Mouse (Mus musculus) intestine, embryonic 15.5 days (tissue): ENCODE measurements around the gene Hcfc1. TPM values are rescaled to one million over a fixed set of nuclear protein-coding genes. Genes with fewer than 3 reads are reported as not detected.

ENCODE experiments used
- ATAC-seq: fragments of 200-750 bp; cut with Nextera tagmentation; 2 replicates; pipeline ENCODE4 v1.8.0; 2017; ENCODE audit warnings: moderate TSS enrichment, moderate library complexity
- H3K27ac ChIP-seq: fragments of 300-500 bp; sonication (generic); 2 replicates; pipeline ENCODE4 v1.5.1; 2015; ENCODE audit warnings: mild to moderate bottlenecking, inconsistent platforms
- H3K27me3 ChIP-seq: fragments of 300-500 bp; sonication (generic); replicated peaks from 2 replicates; pipeline ENCODE4 v1.6.1; 2015; ENCODE audit warnings: inconsistent platforms
- H3K36me3 ChIP-seq: fragments of 300-500 bp; sonication (generic); 2 replicates; pipeline ENCODE4 v1.6.1; 2015; ENCODE audit warnings: inconsistent platforms
- H3K4me1 ChIP-seq: fragments of 300-500 bp; sonication (generic); replicated peaks from 2 replicates; pipeline ENCODE4 v1.6.1; 2015; ENCODE audit warnings: inconsistent platforms
- H3K4me2 ChIP-seq: fragments of 300-500 bp; sonication (generic); replicated peaks from 2 replicates; pipeline ENCODE4 v1.6.1; 2015; ENCODE audit warnings: mild to moderate bottlenecking, inconsistent platforms
- H3K4me3 ChIP-seq: fragments of 300-500 bp; sonication (generic); replicated peaks from 2 replicates; pipeline ENCODE4 v1.5.1; 2015; ENCODE audit warnings: inconsistent platforms
- H3K9ac ChIP-seq: fragments of 300-500 bp; sonication (generic); 2 replicates; pipeline ENCODE4 v1.6.1; 2015; ENCODE audit warnings: inconsistent platforms
- H3K9me3 ChIP-seq: fragments of 300-500 bp; sonication (generic); 2 replicates; pipeline ENCODE4 v1.6.1; 2016; ENCODE audit warnings: inconsistent platforms
- WGBS: fragments of 180-500 bp; shearing (Covaris S2); methylation state at CpG from one replicate; pipeline ENCODE4 v1.1.7; 2015; 5-methylcytosine and 5-hydroxymethylcytosine counted together
- polyA plus RNA-seq: library from polyadenylated mRNA; unstranded; fragments of >200 nt; fragmentation: Nextera tagmentation; extraction: Ambion mirVana; gene quantifications from 2 replicates; pipeline ENCODE4 v1.2.1, GENCODE M21; 2015

Hcfc1 gene
- polyA plus RNA-seq, 1 experiment from 2014 or later, result 43.0 TPM

GRCm38 (mm10) chrX:73969167-73969566 lies 3.0 kb upstream of the Hcfc1 start:
- Histone ChIP-seq H3K36me3 (no peaks in the 10 kb centered on the region), H3K27ac (no peak overlapping the region), H3K4me3 (no peak overlapping the region), H3K4me1 (peaks cover 3% of the 10 kb centered on the region; the same call in 1 of the 2 replicates), H3K27me3 (no peaks in the 10 kb centered on the region), H3K9ac (no peak overlapping the region), H3K4me2 (no peak overlapping the region), H3K9me3 (no peaks in the 10 kb centered on the region)
- no peak for ATAC-seq
- 80% methylated on average over 1 of the region's 1 CpGs for WGBS

DNA sequence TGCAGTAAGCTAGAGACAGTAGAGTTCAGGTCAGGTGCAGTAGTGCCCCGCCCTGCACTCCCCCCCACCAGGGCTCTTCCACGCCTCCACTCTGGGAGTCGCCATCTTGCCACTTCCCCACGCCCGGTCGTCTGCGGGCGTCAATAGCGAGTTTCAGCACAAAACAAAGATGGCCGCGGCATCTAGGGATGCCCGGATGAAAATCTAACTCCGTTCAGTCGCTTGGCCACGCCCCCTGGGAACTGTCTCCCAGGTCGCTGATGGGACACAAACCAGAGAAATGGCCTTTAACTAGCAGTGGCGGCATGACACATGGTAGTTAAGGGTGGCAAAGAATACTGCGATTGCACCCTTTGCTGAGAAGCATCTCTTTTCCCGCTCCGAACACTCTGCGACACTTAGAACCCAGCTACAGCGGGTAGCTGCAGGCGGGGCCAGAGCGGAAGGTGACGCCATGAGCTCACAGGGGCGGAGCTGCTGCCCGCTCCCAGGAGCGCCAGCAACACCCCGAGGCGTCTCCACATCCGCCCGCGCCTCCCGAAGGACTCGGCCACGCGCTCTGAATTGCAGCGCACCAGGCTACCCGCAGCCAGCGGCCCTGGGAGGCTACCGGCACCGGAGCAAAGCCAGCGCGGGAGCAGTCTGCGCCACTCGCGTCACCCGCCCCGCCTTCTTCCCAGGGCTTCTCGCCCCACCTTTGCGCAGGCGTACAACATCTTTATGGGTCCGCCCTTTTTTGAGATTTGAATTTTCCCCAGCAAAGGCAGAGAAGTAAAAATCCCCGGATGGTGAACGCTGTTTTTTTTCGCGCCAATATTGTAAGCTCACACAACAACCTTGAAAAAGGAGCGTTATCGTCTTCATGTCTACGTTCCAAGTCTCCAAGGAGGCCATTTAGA lies 1.3 kb upstream of the Hcfc1 start:
- Histone ChIP-seq H3K9ac (peak overlapping the region; percentile 69), H3K27ac (peak overlapping the region; percentile 98), H3K4me1 (peaks cover 5% of the 10 kb centered on the region; the same call in 1 of the 2 replicates), H3K36me3 (no peaks in the 10 kb centered on the region), H3K4me2 (peak overlapping the region; percentile 51), H3K9me3 (no peaks in the 10 kb centered on the region), H3K27me3 (no peaks in the 10 kb centered on the region), H3K4me3 (peak overlapping the region; percentile 58)
- WGBS, result 13% methylated on average over 60 of the region's 60 CpGs
- ATAC-seq, result peak; percentile 87

- Histone ChIP-seq H3K4me1 (peaks cover 5% of the 10 kb centered on the region; the same call in 1 of the 2 replicates), H3K27ac (peak overlapping the region; percentile 98; the same call in 1 of the 2 replicates), H3K9ac (peak overlapping the region; percentile 69), H3K4me3 (peak overlapping the region; percentile 58), H3K9me3 (no peaks in the 10 kb centered on the region), H3K27me3 (no peaks in the 10 kb centered on the region), H3K4me2 (peak overlapping the region; percentile 75), H3K36me3 (no peaks in the 10 kb centered on the region)
- 20% methylated on average over 20 of the region's 20 CpGs for WGBS
- ATAC-seq, result no peak
Observed at GRCm38 (mm10) chrX:73965307-73965706, 850 bp downstream of the Hcfc1 start.

GRCm38 (mm10) chrX:73964363-73964762 lies 1.8 kb downstream of the Hcfc1 start:
- peak overlapping the region; percentile 75 for H3K4me2 ChIP-seq
- no peaks in the 10 kb centered on the region for H3K36me3 ChIP-seq
- H3K27me3 ChIP-seq, result no peaks in the 10 kb centered on the region
- no peak for ATAC-seq
- H3K4me1 ChIP-seq, result peaks cover 5% of the 10 kb centered on the region; the same call in 1 of the 2 replicates
- WGBS, result 19% methylated on average over 3 of the region's 3 CpGs
- H3K9ac ChIP-seq, result peak overlapping the region; percentile 69; the same call in 1 of the 2 replicates
- H3K9me3 ChIP-seq, result no peaks in the 10 kb centered on the region
- H3K27ac ChIP-seq, result peak overlapping the region; percentile 54; the same call in 1 of the 2 replicates
- peak overlapping the region; percentile 58 for H3K4me3 ChIP-seq

DNA sequence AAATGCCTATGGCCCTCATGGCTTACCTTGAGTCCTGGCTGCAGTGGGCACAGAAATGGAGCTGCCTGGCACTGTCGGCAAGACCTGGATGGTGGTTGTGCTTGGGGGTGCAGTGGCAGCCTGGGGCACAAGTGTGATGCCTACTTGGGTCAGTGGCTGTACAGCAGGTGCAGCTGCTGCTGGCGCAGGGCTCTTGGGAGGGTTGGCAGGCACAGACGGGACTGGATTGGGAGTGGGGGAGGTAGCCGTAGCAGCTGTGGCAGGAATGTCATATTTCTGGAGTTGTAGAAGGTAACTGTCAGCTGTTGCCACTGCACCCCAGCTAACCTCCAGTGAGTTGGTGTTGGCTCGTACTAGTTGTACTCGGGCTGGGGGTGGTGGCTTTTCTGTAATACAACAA lies 11.2 kb downstream of the Hcfc1 start:
- no peak for ATAC-seq
- Histone ChIP-seq H3K9ac (no peak overlapping the region), H3K36me3 (peaks cover 24% of the 10 kb centered on the region; the same call in 1 of the 2 replicates), H3K27ac (no peak overlapping the region), H3K4me3 (no peak overlapping the region), H3K27me3 (no peaks in the 10 kb centered on the region), H3K4me2 (no peak overlapping the region), H3K4me1 (no peaks in the 10 kb centered on the region), H3K9me3 (no peaks in the 10 kb centered on the region)
- WGBS, result 91% methylated on average over 6 of the region's 6 CpGs

DNA sequence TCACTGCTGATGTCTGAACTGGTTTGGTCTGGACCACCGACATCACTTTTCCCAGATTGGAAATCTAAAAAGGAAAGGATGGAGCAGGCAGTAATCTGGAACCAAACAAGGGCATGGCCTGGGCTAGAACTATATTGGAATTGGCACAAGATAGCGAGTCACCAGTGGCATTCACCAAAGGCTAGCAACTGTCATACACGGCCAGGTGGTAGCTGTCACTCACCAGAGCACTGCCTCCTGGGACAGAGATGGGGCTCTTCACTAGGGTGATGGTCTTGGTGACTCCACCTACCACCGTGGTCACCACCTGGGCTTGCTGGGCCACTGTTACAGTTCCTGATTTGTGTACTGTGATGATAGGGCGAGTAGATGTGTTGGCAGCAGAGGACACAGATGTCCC lies 13.6 kb downstream of the Hcfc1 start:
- no peak overlapping the region for H3K4me3 ChIP-seq
- no peaks in the 10 kb centered on the region for H3K9me3 ChIP-seq
- H3K9ac ChIP-seq, result no peak overlapping the region
- H3K27me3 ChIP-seq, result no peaks in the 10 kb centered on the region
- H3K27ac ChIP-seq, result no peak overlapping the region
- H3K36me3 ChIP-seq, result peaks cover 29% of the 10 kb centered on the region
- no peak for ATAC-seq
- 75% methylated on average over 5 of the region's 5 CpGs for WGBS
- H3K4me1 ChIP-seq, result no peaks in the 10 kb centered on the region
- H3K4me2 ChIP-seq, result no peak overlapping the region

DNA sequence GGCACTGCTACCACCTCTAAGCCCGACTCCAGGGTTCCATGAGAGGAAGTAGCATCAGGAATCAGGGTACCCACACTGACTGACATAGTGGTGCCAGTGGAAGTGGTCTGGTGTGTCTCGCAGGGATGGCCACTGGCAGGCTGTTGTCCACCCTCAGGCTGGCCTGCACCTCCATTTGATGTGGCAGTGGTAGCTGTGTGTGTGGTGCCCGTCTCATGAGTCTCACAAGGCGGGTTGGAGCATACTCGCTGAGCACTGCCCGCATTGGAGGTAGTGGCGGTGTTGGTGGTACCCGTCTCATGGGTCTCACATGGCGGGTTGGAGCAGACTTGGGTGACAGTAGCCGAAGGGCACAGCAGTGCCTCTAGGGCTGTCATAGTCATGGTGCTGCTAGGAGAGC lies 16.8 kb downstream of the Hcfc1 start:
- no peaks in the 10 kb centered on the region for H3K9me3 ChIP-seq
- no peak overlapping the region for H3K27ac ChIP-seq
- 91% methylated on average over 10 of the region's 10 CpGs for WGBS
- H3K36me3 ChIP-seq, result peaks cover 28% of the 10 kb centered on the region
- no peaks in the 10 kb centered on the region for H3K4me1 ChIP-seq
- no peak overlapping the region for H3K4me3 ChIP-seq
- no peak overlapping the region for H3K4me2 ChIP-seq
- ATAC-seq, result peak; percentile 9; the same call in 1 of the 2 replicates
- H3K9ac ChIP-seq, result no peak overlapping the region
- no peaks in the 10 kb centered on the region for H3K27me3 ChIP-seq

GRCm38 (mm10) chrX:73948647-73949046 lies 17.5 kb downstream of the Hcfc1 start:
- Histone ChIP-seq H3K9me3 (no peaks in the 10 kb centered on the region), H3K4me3 (no peak overlapping the region), H3K27ac (no peak overlapping the region), H3K4me1 (no peaks in the 10 kb centered on the region), H3K4me2 (no peak overlapping the region), H3K9ac (no peak overlapping the region), H3K27me3 (no peaks in the 10 kb centered on the region), H3K36me3 (peaks cover 28% of the 10 kb centered on the region)
- 26% methylated on average over 4 of the region's 4 CpGs for WGBS
- ATAC-seq, result peak; percentile 75

- no peak overlapping the region for H3K9ac ChIP-seq
Observed at GRCm38 (mm10) chrX:73946896-73947295, 19.3 kb downstream of the Hcfc1 start.

GRCm38 (mm10) chrX:73942294-73942693 lies 23.9 kb downstream of the Hcfc1 start:
- H3K4me2 ChIP-seq, result no peak overlapping the region
- peak; percentile 86 for ATAC-seq
- H3K27me3 ChIP-seq, result no peaks in the 10 kb centered on the region
- H3K4me3 ChIP-seq, result no peak overlapping the region
- peaks cover 8% of the 10 kb centered on the region for H3K36me3 ChIP-seq
- H3K4me1 ChIP-seq, result no peaks in the 10 kb centered on the region
- no peak overlapping the region for H3K9ac ChIP-seq
- no peaks in the 10 kb centered on the region for H3K9me3 ChIP-seq
- H3K27ac ChIP-seq, result 0 out of 2 replicates have a peak overlapping the region, but pooled peaks have one; percentile 22
- 67% methylated on average over 2 of the region's 2 CpGs for WGBS

More at GRCm38 (mm10) chrX:73946896-73947295, 19.3 kb downstream of the Hcfc1 start:
- WGBS, result 70% methylated on average over 6 of the region's 6 CpGs
- no peak for ATAC-seq
- Histone ChIP-seq H3K27ac (no peak overlapping the region), H3K4me2 (no peak overlapping the region), H3K36me3 (peaks cover 24% of the 10 kb centered on the region), H3K9me3 (no peaks in the 10 kb centered on the region), H3K4me1 (no peaks in the 10 kb centered on the region), H3K27me3 (no peaks in the 10 kb centered on the region), H3K4me3 (no peak overlapping the region)

GRCm38 (mm10) chrX:73941860-73942259 lies 24.3 kb downstream of the Hcfc1 start:
- H3K4me3 ChIP-seq, result no peak overlapping the region
- no peaks in the 10 kb centered on the region for H3K4me1 ChIP-seq
- no peaks in the 10 kb centered on the region for H3K9me3 ChIP-seq
- H3K36me3 ChIP-seq, result peaks cover 8% of the 10 kb centered on the region
- H3K27me3 ChIP-seq, result no peaks in the 10 kb centered on the region
- no peak overlapping the region for H3K4me2 ChIP-seq
- ATAC-seq, result peak; percentile 61
- H3K27ac ChIP-seq, result 0 out of 2 replicates have a peak overlapping the region, but pooled peaks have one; percentile 22
- 66% methylated on average over 2 of the region's 2 CpGs for WGBS
- H3K9ac ChIP-seq, result no peak overlapping the region

GRCm38 (mm10) chrX:73931871-73932270 lies 34.3 kb downstream of the Hcfc1 start:
- H3K27me3 ChIP-seq, result no peaks in the 10 kb centered on the region
- H3K9ac ChIP-seq, result no peak overlapping the region
- 67% methylated on average over 2 of the region's 2 CpGs for WGBS
- peak; percentile 27; the same call in 1 of the 2 replicates for ATAC-seq
- no peaks in the 10 kb centered on the region for H3K36me3 ChIP-seq
- H3K4me2 ChIP-seq, result no peak overlapping the region
- H3K4me1 ChIP-seq, result no peaks in the 10 kb centered on the region
- no peak overlapping the region for H3K4me3 ChIP-seq
- no peak overlapping the region for H3K27ac ChIP-seq
- no peaks in the 10 kb centered on the region for H3K9me3 ChIP-seq
